Mouse (Mus musculus) lung, embryonic 16.5 days (tissue): ENCODE results near the gene Phb. TPM values are rescaled to one million over a fixed set of nuclear protein-coding genes. Genes with fewer than 3 reads are reported as not detected.
A peak's percentile ranks its signal among the peaks of the same experiment; 100 is the strongest.

Experiments
- ATAC-seq: fragments of 200-750 bp; cut with Nextera tagmentation; 2 replicates; pipeline ENCODE4 v1.8.0; 2017; ENCODE audit warnings: low read depth, mild to moderate bottlenecking, moderate library complexity
- H3K27ac ChIP-seq: fragments of 300-500 bp; sonication (generic); 2 replicates; pipeline ENCODE4 v1.5.1; 2014; ENCODE audit warnings: mild to moderate bottlenecking, control low read depth, low read length
- H3K27me3 ChIP-seq: fragments of 300-500 bp; sonication (generic); 2 replicates; pipeline ENCODE4 v1.6.1; 2014; ENCODE audit warnings: low read depth, low read length, mixed read lengths; ENCODE audit not compliant: control insufficient read depth, insufficient read depth
- H3K36me3 ChIP-seq: fragments of 300-500 bp; sonication (generic); 2 replicates; pipeline ENCODE4 v1.6.1; 2014; ENCODE audit warnings: low read length; ENCODE audit not compliant: control insufficient read depth, insufficient read depth
- H3K4me1 ChIP-seq: fragments of 300-500 bp; sonication (generic); replicated peaks from 2 replicates; pipeline ENCODE4 v1.6.1; 2014; ENCODE audit warnings: low read length, mixed read lengths; ENCODE audit not compliant: control insufficient read depth, insufficient read depth
- H3K4me2 ChIP-seq: fragments of 300-500 bp; sonication (generic); 2 replicates; pipeline ENCODE4 v1.6.1; 2014; ENCODE audit warnings: low read depth, low read length, control low read depth
- H3K4me3 ChIP-seq: fragments of 300-500 bp; sonication (generic); 2 replicates; pipeline ENCODE4 v1.5.1; 2014; ENCODE audit warnings: mild to moderate bottlenecking, low read length, control low read depth
- H3K9ac ChIP-seq: fragments of 300-500 bp; sonication (generic); 2 replicates; pipeline ENCODE4 v1.6.1; 2014; ENCODE audit warnings: low read length, control low read depth
- H3K9me3 ChIP-seq: fragments of 300-500 bp; sonication (generic); 2 replicates; pipeline ENCODE4 v1.6.1; 2016; ENCODE audit warnings: low read length; ENCODE audit not compliant: control insufficient read depth
- WGBS: fragments of 180-500 bp; shearing (Covaris S2); extraction: QIAGEN DNeasy Blood & Tissue Kit; methylation state at CpG from one replicate; pipeline ENCODE4 v1.1.7; 2014; 5-methylcytosine and 5-hydroxymethylcytosine counted together
- polyA plus RNA-seq: library from polyadenylated mRNA; unstranded; fragments of >200 nt; fragmentation: Nextera tagmentation; extraction: Ambion mirVana; gene quantifications from 2 replicates; pipeline ENCODE4 v1.2.1, GENCODE M21; 2015

The Phb gene
- 167 and 190 TPM in 2 replicates for polyA plus RNA-seq

- Histone ChIP-seq H3K4me3 (peak within 1 kb of the TSS; percentile 92), H3K9me3 (no peaks in the 10 kb centered on the region), H3K4me2 (peak within 1 kb of the TSS; percentile 92), H3K9ac (peak within 1 kb of the TSS; percentile 82), H3K27ac (peak within 1 kb of the TSS; percentile 73), H3K4me1 (peaks cover 6% of the 10 kb centered on the region; the same call in 1 of the 2 replicates), H3K27me3 (no peaks in the 10 kb centered on the region), H3K36me3 (peaks cover 16% of the 10 kb centered on the region)
- ATAC-seq, result peak; percentile 98
- WGBS, result under 1% methylated on average over 25 of the region's 25 CpGs
Measured at GRCm38 (mm10) chr11:95666529-95667149, at the start of gene Phb. Gene Phb, plus strand, starts transcription at chr11:95666957.

GRCm38 (mm10) chr11:95617785-95618465, 48.8 kb upstream of the Phb start:
- Histone ChIP-seq H3K36me3 (no peaks in the 10 kb centered on the region), H3K4me1 (peaks cover 2% of the 10 kb centered on the region), H3K4me2 (peak overlapping the region; percentile 35), H3K9ac (no peak overlapping the region), H3K27me3 (no peaks in the 10 kb centered on the region), H3K9me3 (no peaks in the 10 kb centered on the region), H3K4me3 (no peak overlapping the region), H3K27ac (no peak overlapping the region)
- peak; percentile 34; the same call in 1 of the 2 replicates for ATAC-seq
- 41% methylated on average over 19 of the region's 19 CpGs for WGBS

- H3K27ac ChIP-seq, result no peak overlapping the region
- H3K27me3 ChIP-seq, result no peaks in the 10 kb centered on the region
- no peak overlapping the region for H3K9ac ChIP-seq
- no peak overlapping the region for H3K4me3 ChIP-seq
- no peaks in the 10 kb centered on the region for H3K36me3 ChIP-seq
- WGBS, result 68% methylated on average over 3 of the region's 3 CpGs
- ATAC-seq, result no peak
- H3K9me3 ChIP-seq, result no peaks in the 10 kb centered on the region
- peaks cover 2% of the 10 kb centered on the region for H3K4me1 ChIP-seq
- no peak overlapping the region for H3K4me2 ChIP-seq
Measured at GRCm38 (mm10) chr11:95619081-95619480, 47.7 kb upstream of the Phb start.

GRCm38 (mm10) chr11:95619886-95620444, 46.8 kb upstream of the Phb start:
- H3K4me1 ChIP-seq, result peaks cover 2% of the 10 kb centered on the region
- 70% methylated on average over 5 of the region's 5 CpGs for WGBS
- H3K9me3 ChIP-seq, result no peaks in the 10 kb centered on the region
- H3K27me3 ChIP-seq, result no peaks in the 10 kb centered on the region
- H3K4me2 ChIP-seq, result no peak overlapping the region
- H3K9ac ChIP-seq, result no peak overlapping the region
- no peak overlapping the region for H3K27ac ChIP-seq
- ATAC-seq, result no peak
- H3K36me3 ChIP-seq, result no peaks in the 10 kb centered on the region
- H3K4me3 ChIP-seq, result no peak overlapping the region

- peak; percentile 39; the same call in 1 of the 2 replicates for ATAC-seq
- Histone ChIP-seq H3K27ac (no peak overlapping the region), H3K27me3 (no peaks in the 10 kb centered on the region)
Measured at GRCm38 (mm10) chr11:95621010-95621409, 45.7 kb upstream of the Phb start.

GRCm38 (mm10) chr11:95621541-95622130, 45.1 kb upstream of the Phb start:
- WGBS, result 39% methylated on average over 9 of the region's 9 CpGs
- no peaks in the 10 kb centered on the region for H3K27me3 ChIP-seq
- no peak overlapping the region for H3K9ac ChIP-seq
- no peaks in the 10 kb centered on the region for H3K9me3 ChIP-seq
- no peak overlapping the region for H3K4me2 ChIP-seq
- H3K36me3 ChIP-seq, result no peaks in the 10 kb centered on the region
- H3K4me3 ChIP-seq, result no peak overlapping the region
- ATAC-seq, result no peak
- H3K4me1 ChIP-seq, result peaks cover 2% of the 10 kb centered on the region
- H3K27ac ChIP-seq, result no peak overlapping the region

More at GRCm38 (mm10) chr11:95621010-95621409, 45.7 kb upstream of the Phb start:
- 22% methylated on average over 4 of the region's 4 CpGs for WGBS
- Histone ChIP-seq H3K4me1 (peaks cover 2% of the 10 kb centered on the region), H3K9me3 (no peaks in the 10 kb centered on the region), H3K9ac (no peak overlapping the region), H3K36me3 (no peaks in the 10 kb centered on the region), H3K4me2 (no peak overlapping the region), H3K4me3 (no peak overlapping the region)

DNA sequence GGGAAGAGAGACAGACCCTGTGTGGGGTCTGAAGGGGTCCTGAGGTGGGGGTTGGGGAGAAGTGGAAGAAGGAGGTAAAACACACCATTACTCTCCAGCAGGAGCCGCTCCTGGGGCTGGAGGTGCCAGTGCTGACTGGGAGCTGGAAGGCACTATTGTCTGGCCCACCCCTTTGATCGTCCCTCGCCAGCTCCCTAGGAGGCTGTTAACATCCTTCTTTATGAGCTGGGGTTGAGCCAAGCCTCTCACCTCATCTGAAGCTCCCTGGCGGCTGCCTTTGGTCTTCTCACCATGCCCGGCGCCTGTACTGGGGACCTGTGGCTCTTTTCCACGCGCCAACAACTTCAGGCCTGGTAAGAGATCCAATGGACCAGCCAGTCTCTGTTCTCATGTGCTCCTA, 44.3 kb upstream of the Phb start:
- WGBS, result 41% methylated on average over 8 of the region's 8 CpGs
- Histone ChIP-seq H3K36me3 (no peaks in the 10 kb centered on the region), H3K4me2 (no peak overlapping the region), H3K27ac (no peak overlapping the region), H3K4me1 (peaks cover 2% of the 10 kb centered on the region), H3K9me3 (no peaks in the 10 kb centered on the region), H3K9ac (no peak overlapping the region), H3K27me3 (no peaks in the 10 kb centered on the region), H3K4me3 (no peak overlapping the region)
- no peak for ATAC-seq

- no peak for ATAC-seq
- no peak overlapping the region for H3K27ac ChIP-seq
- H3K27me3 ChIP-seq, result no peaks in the 10 kb centered on the region
- 80% methylated on average over 6 of the region's 6 CpGs for WGBS
- H3K36me3 ChIP-seq, result no peaks in the 10 kb centered on the region
- H3K4me3 ChIP-seq, result no peak overlapping the region
- no peaks in the 10 kb centered on the region for H3K9me3 ChIP-seq
- H3K4me1 ChIP-seq, result peaks cover 8% of the 10 kb centered on the region; the same call in 1 of the 2 replicates
- H3K4me2 ChIP-seq, result no peak overlapping the region
- no peak overlapping the region for H3K9ac ChIP-seq
Measured at GRCm38 (mm10) chr11:95630558-95630957, 36.2 kb upstream of the Phb start.

- 36% methylated on average over 4 of the region's 4 CpGs for WGBS
- Histone ChIP-seq H3K9me3 (no peaks in the 10 kb centered on the region), H3K9ac (no peak overlapping the region), H3K4me2 (peak overlapping the region; percentile 4; the same call in 1 of the 2 replicates), H3K27ac (no peak overlapping the region), H3K4me3 (no peak overlapping the region), H3K36me3 (no peaks in the 10 kb centered on the region), H3K27me3 (no peaks in the 10 kb centered on the region), H3K4me1 (peaks cover 8% of the 10 kb centered on the region; the same call in 1 of the 2 replicates)
- peak; percentile 79 for ATAC-seq
Measured at GRCm38 (mm10) chr11:95631301-95631700, 35.5 kb upstream of the Phb start.
